Mouse (Mus musculus): Measurements from ENCODE around the gene Bcl2.
"Not testable (repeated sequence)": the region's sequence is repeated elsewhere in the genome, so short reads cannot be mapped to it uniquely, and the experiment has no call there.

Bcl2 gene

GRCm38 (mm10) chr1:106713621-106714529 lies at the start of gene Bcl2:
Bcl2 (minus strand) TSS chr1:106714274.
- DNase-seq (ENCODE audit: extremely low read depth, low read depth): peak; percentile 61

GRCm38 (mm10) chr1:106760750-106761149 lies 46.7 kb upstream of the Bcl2 start:
- DNase-seq (ENCODE audit: extremely low read depth, low read depth): no peak

DNA sequence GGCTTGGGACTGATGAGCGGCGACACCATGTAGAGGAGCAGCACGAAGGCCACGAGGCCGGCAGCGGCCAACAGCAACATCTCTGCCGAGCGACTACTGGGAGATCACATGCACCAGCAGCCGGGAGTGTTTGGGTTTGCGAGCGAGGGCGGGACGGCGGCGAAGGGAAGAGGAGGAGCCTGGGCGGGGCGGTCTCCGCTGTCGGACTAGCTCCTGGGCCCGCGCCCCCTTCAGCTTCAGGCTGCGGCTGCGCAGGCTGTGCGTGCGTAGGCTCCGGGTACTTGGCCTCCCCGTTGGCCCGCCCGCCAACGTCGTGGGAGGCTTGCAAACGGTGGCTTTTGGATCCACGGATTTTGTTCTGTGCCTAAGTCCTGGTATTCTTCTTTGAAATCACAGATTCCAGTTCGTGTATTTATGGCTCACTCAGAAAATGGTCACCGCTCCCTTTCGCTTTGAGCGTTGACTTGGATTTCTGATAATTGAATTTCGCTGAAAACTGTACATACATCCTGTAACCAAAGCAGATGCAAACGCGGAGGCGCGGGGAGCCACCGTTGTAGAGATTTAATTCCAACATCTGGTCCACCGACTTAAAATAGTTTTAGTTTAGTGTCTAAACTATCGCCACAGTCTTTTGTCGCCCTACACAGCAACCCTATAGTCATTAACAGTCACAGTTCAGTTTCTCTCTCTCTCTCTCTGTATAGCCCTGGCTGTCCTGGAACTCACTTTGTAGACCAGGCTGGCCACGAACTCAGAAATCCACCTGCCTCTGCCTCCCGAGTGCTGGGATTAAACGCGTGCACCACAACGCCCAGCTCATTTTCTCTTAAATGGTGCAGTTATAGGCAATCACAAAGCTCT lies 45.7 kb upstream of the Bcl2 start, which contains the start of gene Kdsr:
Gene Kdsr (minus strand): TSS at position 156 of the 864 bp plus-strand sequence.
- DNase-seq (ENCODE audit: extremely low read depth, low read depth): peak; percentile 95

DNA sequence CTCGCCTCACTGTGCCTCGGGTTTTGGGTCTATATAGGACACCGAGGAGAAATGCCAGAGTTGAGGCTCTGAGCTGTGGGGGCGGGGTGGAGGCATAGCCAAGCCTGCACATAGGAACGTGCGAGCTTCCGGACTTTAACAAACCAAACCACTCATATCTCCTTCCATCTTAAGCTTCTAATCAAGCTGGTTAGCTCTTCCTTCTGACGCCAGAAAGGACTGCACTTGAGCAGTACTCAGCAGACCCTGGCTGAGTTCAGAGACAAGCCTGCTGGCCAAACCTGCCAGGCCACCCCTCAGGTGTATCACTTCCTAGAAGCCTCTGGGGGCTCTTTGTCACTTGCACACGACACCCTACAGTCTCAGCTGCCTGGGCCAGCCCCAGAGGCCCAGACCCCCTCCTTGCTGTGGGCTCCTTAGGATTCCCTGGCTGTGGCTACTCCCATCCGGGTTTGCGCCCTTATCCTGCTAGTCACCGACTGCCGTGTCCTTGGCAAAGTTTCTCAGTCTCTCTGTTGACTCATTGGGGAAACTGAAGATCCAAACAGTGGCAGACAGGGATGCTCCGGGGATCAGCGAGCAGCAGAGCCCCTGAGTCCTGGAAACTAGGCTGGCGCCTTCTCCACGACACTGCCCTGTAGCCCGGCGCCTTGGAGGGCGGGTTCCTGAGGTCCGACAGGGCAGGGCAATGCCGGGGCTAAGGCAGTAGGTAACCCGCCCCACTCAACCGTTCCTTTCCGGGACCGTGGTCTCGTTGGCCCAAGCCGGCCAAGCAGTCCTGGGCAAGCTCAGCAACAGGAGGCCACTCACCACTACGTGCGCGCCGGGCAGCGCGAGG lies 44.9 kb upstream of the Bcl2 start:
- peak; percentile 46 for DNase-seq (ENCODE audit: extremely low read depth, low read depth)

DNA sequence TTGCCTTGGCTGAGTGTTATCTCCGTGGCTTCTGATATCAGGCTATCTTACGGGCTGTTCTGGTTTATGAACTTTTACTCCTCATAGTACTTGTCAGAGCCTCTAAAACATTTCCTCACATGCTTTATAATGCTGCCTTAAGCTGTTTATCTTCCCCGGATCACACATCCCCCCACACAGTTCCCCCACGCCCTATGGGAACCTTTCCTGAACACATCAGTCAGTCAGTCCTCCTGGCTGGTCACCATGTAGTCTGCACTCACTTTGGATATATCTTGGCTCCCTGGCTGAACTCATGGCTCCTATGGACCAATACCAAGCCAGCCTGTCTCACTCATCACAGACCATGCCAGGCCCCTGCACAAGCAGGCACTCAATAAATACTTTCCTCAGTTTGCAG lies 42.6 kb upstream of the Bcl2 start:
- no peak for DNase-seq (ENCODE audit: extremely low read depth, low read depth)

DNA sequence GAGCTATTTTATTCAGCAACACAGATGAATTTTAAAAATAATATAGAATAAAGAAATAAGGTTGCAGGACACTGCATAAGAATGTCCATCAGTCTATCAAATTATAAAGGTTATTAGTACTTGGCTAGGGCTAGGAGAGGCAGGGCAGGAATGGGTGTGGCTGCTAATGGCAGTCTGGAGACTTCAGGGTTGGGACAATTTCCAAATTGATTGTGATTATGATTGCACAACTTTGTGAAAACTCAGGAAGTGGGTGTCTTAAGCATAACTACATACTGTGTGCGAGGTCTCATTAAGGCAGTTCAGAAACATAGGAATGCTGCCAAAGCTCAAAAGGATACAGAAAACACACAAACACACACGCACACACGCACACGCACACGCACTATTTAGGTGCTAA lies 37.9 kb upstream of the Bcl2 start:
- DNase-seq (ENCODE audit: extremely low read depth, low read depth): no peak

DNA sequence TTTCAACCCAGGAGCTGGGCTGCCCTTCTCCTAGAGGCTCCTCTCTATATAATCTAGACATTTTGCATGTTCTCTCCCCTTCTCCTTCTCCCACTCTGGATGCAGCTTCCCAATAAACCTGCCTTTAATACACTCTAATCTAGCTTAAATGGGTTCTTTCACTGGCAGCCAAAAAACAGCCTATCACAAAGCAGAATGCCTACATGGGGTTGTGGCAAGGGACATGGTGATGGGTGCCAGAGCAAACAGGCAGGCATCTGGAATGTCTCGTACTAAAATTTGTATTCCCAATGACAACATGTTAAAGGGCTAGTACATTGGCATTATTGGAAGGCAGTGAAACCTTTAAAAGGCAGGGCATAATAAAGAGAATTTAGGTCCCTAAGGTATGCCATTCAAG lies 36.6 kb upstream of the Bcl2 start:
- DNase-seq (ENCODE audit: extremely low read depth, low read depth): no peak

DNA sequence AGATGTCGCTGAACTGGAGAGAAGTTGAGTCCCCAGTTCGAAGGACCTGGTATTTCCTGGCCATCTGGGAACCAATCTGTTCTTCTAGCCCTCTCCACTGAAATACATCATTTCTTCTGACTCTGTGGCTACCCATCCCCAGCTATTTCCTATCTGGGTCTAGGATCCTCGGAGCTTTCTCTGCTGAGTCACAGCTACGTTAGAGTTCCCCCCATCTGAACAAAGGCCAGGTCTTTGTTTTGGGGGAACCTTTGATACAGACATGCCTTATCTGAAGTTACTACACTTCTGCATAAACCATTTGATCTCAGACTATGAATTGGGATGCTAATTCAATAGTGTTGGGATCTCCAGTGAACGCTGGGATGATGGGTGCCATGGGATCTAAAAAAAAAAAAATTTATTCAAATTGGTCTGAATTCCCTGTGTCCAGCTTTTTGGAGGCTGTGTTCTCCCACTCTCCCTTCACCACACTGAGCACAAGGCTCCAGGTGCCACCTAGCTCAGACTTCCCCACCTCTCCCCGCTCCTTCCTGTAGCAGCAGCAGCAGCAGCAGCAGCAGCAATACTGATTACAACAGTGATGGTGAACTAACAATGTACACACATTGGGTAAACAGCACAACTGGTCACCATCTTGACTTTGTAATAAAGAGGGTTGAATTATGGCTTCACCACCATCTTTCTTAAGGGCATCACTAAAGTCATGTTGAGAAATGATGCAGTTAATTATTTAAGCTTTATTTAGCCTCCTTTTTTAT lies 34.7 kb upstream of the Bcl2 start:
- DNase-seq (ENCODE audit: extremely low read depth, low read depth): no peak

DNA sequence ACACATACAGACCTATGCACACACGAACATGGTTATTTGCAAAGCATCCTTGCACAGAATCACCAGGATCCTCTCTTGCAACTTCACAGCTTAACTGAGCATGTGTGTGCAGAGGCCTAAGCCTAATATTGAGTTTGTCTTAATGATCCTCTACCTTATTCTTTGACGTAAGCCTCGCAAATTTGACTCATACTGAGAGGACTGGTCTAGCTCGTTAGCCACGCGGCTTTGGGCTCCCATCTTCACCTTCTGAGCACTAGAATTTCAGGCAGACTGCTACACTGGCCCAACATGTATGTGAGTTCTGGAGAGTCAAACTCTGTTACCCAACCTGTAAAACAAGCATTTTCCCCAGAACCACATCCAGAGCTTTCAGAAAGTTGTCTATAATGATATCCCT lies 28.9 kb upstream of the Bcl2 start:
- DNase-seq (ENCODE audit: extremely low read depth, low read depth): no peak

- no peak for DNase-seq (ENCODE audit: extremely low read depth, low read depth)
Measured at GRCm38 (mm10) chr1:106740735-106741134, 26.7 kb upstream of the Bcl2 start.

- DNase-seq (ENCODE audit: extremely low read depth, low read depth): no peak
Measured at GRCm38 (mm10) chr1:106739810-106740209, 25.7 kb upstream of the Bcl2 start.

DNA sequence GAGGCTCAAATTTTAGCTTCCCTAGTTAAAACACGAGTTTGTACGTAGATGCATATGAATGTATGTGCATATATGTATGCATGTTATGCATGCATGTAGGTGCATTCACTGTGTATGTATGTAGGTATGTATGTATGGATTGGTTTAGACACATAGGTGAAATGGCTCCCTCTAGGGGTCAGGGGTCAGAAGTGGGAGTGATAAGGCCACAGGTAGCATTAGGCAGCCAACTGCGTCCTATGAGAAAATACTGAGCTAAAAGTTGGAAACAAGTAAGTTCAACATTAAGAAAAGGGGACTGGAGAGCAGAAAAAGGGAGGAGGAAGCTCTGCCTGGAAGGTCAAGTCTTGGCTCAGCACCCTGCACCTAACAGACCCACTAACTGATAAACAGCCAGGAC lies 24.0 kb upstream of the Bcl2 start:
- no peak for DNase-seq (ENCODE audit: extremely low read depth, low read depth)

GRCm38 (mm10) chr1:106736211-106736610 lies 22.1 kb upstream of the Bcl2 start:
- no peak for DNase-seq (ENCODE audit: extremely low read depth, low read depth)

DNA sequence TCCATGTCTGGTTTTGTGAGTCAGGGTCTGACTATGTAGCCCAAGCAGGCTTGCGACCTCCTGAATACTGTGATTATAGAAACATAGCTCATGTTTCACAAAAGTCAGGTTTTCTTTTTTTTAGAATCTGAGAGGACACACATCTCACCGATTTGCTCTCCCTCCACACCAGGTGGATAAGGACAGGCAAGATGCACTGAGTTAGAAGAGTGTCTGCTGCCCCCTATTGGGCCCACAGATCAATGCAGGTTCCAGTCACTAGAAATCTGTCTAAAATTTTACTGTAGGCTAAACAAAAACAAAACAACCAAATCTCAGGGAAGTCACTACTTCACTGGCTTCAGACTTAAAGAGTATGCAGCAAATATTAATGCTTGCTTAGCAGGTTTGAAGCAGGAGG lies 21.5 kb upstream of the Bcl2 start:
- peak; percentile 46 for DNase-seq (ENCODE audit: extremely low read depth, low read depth)

GRCm38 (mm10) chr1:106722061-106722460 lies 8.0 kb upstream of the Bcl2 start:
- DNase-seq (ENCODE audit: extremely low read depth, low read depth): no peak

- DNase-seq (ENCODE audit: extremely low read depth, low read depth): not testable (repeated sequence)
Measured at GRCm38 (mm10) chr1:106717736-106718135, 3.7 kb upstream of the Bcl2 start.

- DNase-seq (ENCODE audit: extremely low read depth, low read depth): no peak
Measured at GRCm38 (mm10) chr1:106717071-106717601, 3.1 kb upstream of the Bcl2 start.

DNA sequence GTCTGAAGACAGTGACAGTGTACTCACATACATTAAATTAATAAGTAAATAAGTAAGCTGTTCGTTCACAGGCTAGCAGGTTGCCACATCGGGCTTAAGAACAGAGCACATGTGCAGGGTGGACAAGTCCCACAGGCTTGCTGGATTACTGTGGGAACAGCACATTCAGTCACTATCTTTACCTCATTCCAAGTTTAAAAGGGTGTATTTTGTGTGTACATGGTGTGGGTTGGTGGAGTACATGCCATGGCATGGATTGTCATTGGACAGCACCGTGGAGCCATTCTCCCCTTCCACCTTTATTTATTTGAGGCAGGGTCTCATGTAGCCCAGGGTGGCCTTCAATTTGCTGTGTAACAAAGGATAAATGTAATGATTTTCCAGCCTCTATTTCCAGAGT lies 2.1 kb upstream of the Bcl2 start:
- DNase-seq (ENCODE audit: extremely low read depth, low read depth): no peak

- DNase-seq (ENCODE audit: extremely low read depth, low read depth): peak; percentile 83
Measured at GRCm38 (mm10) chr1:106715111-106716083, 1.3 kb upstream of the Bcl2 start.

Data from MEL-GATA-1-ER (cell line).